Mouse (Mus musculus) erythroblast, embryonic 14.5 days (primary cell): ENCODE measurements at regions not wholly inside any gene's neighbourhood (a gene's known extent, or its start where the extent isn't known, plus 50 kb on each side); places are given as distances from the start of the nearest gene placed in this dataset.

ENCODE experiments used
- GATA1 ChIP-seq: IDR thresholded peaks from 2 replicates; pipeline ENCODE4 v1.6.1; 2012; ENCODE audit warnings: low read length, inconsistent platforms, mixed read lengths
- TAL1 ChIP-seq: IDR thresholded peaks from 3 replicates; pipeline ENCODE4 v1.6.1; 2012; ENCODE audit warnings: low read length, inconsistent platforms, mixed read lengths

DNA sequence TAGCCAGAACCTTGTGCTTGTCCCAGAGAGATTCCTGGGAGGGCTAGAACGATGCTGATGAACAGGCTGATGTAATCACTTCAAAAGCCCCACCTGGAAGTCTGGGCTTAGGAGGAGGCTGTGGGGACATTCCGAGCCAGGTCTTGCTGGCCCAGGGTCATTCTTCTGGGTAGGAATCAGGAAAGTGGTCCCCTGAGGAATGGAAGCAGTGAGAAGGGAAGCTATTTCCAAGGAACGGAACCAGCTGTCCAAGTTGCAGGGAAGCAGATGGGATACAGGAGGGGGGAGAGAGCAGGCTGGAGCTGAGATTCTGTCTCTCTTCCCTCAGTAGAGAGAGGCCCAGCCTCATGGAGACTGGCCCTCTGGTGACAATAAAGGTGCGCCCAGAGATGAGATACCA is 243.9 kb downstream of the Tcf7l2 start:
- TF ChIP-seq GATA1, result no peak
- no peak for TF ChIP-seq TAL1
